Mouse (Mus musculus): ENCODE measurements around the gene Zbtb46.

DNA sequence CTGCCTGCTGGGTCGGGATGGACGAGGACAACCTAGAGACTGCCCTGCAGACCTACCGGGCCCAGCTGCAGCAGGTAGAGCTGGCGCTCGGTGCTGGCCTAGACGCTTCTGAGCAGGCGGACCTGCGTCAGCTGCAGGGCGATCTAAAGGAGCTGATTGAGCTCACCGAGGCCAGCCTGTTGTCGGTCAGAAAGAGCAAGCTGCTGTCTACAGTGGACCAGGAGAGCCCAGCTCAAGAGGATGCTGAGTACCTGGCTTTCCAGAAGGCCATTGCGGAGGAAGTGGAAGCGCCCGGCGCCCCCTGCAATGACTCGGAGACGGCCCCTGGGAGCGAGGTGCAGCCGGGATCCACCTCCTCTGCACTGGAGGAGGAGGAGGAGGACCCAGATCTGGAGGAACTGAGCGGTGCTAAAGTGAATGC, 93.6 kb downstream of the Zbtb46 start:
- TF ChIP-seq CTCF (conservative IDR thresholded peaks at IDR 0.05; ENCODE audit: low read length) (no peak), NANOG (IDR thresholded peaks at IDR 0.05; ENCODE audit: borderline replicate concordance, low read length) (no peak), POU5F1 (IDR thresholded peaks at IDR 0.05; ENCODE audit: borderline replicate concordance, low read length) (no peak)

All from E14TG2a.4 (cell line).